Mouse (Mus musculus) right cerebral cortex, adult 18-20 months (tissue): ENCODE data around the gene Prdm4.
A peak's percentile ranks its signal among the peaks of the same experiment; 100 is the strongest.

Experiments
- DNase-seq: peaks from one replicate; pipeline ENCODE4 v3.0.0; 2022; ENCODE audit warnings: mixed read lengths

Prdm4 gene

GRCm38 (mm10) chr10:85916498-85917309 lies at the start of gene Prdm4:
Gene Prdm4, minus strand, starts transcription at chr10:85917142.
- DNase-seq, result peak; percentile 99

DNA sequence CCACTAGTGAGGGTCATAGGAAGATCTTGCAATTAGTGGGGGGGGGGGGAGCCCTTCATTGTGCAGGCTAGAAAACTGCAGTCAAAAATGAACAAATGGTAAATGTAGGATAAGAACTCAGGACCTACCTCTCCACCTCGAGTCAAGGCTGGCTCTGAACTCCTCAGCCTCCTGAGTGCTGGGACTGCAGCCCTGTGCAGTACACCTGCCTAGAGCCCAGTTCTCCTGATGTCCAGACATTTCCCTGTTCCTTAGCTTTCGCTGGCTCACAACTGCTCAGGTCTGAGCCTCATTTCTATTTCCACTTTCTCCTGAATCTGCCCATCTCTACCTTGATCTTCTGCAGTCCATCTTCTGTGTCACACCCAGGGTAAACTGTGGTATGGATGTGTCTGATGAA lies 49.5 kb upstream of the Prdm4 start:
- DNase-seq, result no peak

GRCm38 (mm10) chr10:85964316-85964715 lies 47.4 kb upstream of the Prdm4 start:
- no peak for DNase-seq

DNA sequence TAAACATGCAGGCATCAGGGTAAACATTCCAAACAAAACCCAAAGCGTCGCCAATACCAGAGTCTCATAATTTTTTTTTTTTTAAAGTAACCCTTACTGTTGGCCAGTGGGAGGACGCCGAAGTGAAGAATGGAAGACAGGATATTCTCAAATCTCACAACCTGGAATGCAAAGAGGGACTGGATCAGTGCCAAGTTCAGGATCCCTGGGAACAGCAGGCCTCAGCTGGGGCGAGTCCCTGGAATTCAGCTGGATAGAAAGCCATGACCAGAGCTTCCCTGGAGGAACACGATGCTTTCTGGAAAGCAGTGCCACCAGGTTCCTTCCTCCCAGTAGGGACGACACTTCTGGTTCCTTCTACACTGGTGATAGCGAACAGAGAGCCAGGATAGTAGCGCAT lies 46.0 kb upstream of the Prdm4 start:
- no peak for DNase-seq

GRCm38 (mm10) chr10:85957464-85957950 lies 40.6 kb upstream of the Prdm4 start, which contains the start of gene Rtcb:
Gene Rtcb, minus strand, starts transcription at chr10:85957823.
- peak; percentile 98 for DNase-seq

- DNase-seq, result no peak
These were observed 40.0 kb upstream of the Prdm4 start for GRCm38 (mm10) chr10:85956871-85957419.

DNA sequence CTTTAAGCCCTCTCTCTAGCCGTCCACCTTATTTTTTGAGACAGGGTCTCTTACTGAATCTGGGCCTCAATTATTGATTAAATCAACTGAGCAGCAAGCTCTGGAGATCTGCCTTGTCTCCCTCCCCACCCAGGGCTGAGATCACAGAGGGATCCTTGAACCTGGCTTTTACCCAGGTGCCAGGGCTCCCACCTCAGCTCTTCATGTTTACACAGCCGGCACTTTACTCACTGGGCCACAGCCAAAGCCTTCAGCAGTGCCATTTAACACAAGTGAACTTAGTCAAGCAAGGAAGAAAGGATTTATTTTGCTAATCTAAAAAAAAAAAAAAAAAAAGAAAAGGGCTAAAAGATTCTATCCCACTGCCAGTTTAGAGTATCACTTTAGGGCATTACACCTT lies 37.5 kb upstream of the Prdm4 start:
- no peak for DNase-seq

GRCm38 (mm10) chr10:85953401-85953800 lies 36.5 kb upstream of the Prdm4 start:
- no peak for DNase-seq

- DNase-seq, result no peak
These were observed 35.0 kb upstream of the Prdm4 start for GRCm38 (mm10) chr10:85951765-85952443.

DNA sequence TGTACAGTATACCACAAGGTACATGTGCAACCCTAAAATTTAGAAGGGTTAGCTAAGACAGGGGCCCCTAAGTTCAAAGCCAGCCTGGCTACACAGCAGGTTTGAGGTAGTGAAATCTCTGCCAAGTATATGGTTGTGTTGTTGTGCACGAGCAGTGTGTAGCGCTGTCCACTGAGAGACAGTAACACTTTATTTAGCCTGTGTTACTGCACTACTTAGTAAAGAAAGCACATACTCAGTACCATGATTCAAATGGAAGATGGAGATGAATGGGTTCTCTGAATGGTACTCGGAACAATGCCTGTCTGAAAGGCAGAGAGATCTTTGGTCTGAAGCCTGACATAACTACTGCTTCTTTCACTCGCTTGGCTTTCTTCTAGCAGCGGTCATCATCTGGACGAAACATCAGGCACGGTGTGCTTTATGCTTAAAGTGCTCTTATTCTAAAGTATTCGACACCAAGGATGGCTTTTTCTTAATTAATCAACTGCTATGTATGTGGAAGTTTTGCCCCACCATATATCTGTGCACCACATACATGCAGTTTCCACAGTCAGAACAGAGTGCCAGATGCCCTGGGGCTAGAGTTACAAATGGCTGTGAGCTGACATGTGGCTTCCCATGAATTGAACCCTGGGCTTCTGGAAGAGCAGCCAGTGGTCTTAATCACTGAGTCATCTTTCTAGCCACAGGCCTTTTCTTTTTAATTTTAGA lies 31.7 kb upstream of the Prdm4 start:
- no peak for DNase-seq

DNA sequence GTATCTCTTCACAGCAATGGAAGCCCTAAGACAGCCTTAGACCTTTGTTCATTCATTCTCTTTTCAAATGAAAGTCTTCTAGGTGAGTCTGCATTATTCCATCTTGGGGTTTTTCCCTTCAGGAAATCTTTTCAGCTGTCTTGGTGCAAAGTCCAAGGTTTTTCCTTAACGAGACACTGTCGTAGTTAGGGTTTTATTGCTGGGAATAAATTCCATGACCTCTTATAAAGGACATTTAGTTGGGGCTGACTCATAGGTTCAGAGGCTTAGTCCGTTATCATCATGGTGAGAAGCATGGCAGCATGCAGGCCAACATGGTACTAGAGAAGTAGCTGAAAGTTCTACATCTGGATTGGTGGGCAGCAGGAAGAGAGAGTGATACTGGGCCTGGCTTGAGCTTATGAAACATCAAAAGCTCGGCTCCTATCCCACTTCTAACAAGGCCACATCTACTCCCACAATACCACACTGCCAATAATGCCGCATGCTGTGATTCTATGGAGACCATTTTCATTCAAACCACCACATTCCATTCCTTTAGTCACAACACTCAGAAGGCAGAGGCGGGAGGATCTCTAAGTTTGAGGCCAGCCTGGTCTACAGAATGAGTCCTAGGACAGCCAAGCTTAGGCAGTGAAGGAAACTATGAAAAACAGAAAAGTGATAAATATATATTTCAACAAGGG lies 19.5 kb upstream of the Prdm4 start:
- DNase-seq, result no peak

- DNase-seq, result no peak
These were observed 13.0 kb upstream of the Prdm4 start for GRCm38 (mm10) chr10:85929962-85930361.

DNA sequence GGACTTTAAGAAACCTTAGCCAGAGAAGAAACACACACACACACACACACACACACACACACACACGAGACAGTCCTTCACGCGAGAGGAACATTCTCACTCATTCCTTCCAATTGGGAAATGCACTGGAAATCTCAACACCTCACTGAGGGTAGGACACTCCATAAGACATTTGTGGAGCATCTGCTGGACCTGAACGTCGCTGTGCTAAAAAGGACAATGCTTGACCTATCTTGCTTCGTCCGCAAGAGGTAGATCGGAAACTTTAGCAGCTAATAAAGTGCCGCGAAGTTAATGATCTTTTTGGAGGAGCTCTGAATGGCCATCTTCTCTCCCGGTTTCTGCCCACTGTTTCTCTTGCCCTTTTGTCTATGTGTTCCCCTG lies 12.3 kb upstream of the Prdm4 start:
- no peak for DNase-seq

GRCm38 (mm10) chr10:85928499-85929207 lies 11.7 kb upstream of the Prdm4 start:
- peak; percentile 87 for DNase-seq

DNA sequence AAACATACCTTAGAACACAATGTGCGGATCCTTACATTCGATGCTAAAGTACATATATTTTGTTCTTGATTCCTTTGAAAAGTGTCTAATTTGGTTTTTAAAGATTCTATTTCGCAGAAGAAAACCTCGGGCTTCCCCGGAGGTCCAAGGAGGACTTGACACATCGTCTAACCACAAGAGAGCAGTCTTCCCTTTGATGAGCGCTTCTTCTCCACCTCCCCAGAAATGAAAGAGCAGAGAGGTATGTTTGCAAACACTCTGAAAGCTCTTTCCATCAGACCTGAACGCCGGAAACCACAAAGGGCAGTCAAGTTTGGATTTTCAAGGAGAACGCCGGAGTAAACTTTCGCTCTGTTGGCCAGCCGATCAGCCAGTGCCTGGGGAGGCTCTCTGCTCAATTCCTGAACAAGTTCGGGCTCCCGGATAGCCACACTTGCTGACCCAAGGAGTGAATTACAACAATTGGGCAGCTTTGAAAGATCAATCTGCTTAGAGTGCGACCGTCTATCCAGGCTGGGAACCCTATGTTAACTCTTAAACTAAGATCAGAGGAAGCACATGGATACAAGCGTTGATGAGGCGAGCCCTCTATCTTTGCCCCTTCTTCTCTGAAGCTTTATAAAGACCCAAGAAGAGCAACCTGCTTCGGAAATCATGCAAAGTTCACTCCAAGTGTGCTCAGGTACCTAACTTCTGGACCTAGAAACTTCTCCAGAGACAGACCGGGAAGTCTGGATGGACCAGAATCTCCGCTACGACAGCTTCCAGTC lies 10.9 kb upstream of the Prdm4 start, which contains the start of gene Ascl4:
TSS of gene Ascl4 (plus strand) at position 6 of the 770 bp plus-strand sequence.
- DNase-seq, result peak; percentile 8

GRCm38 (mm10) chr10:85879886-85880486 lies 37.0 kb downstream of the Prdm4 start:
- no peak for DNase-seq

- DNase-seq, result no peak
These were observed 41.1 kb downstream of the Prdm4 start for GRCm38 (mm10) chr10:85875812-85876211.

- no peak for DNase-seq
These were observed 42.9 kb downstream of the Prdm4 start for GRCm38 (mm10) chr10:85873861-85874544.

DNA sequence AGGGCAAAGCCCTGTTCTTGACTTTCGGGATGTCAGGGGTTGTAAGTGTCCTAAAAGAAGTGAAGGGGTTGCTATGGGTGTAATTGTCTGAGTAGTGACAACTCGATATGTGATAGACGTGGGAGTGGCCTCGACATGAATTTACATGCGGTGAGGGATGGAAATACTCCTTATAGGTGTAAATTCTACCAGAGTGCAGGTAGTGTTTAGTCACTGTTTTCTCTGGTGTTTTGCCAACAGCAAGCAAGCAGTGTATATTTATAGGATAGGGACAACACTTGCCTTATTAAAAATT lies 44.5 kb downstream of the Prdm4 start:
- no peak for DNase-seq
